Mouse (Mus musculus) heart, embryonic 15.5 days (tissue): ENCODE measurements at regions not wholly inside any gene's neighbourhood (a gene's known extent, or its start where the extent isn't known, plus 50 kb on each side); places are given as distances from the start of the nearest gene placed in this dataset.

Source experiments
- ATAC-seq: fragments of 200-750 bp; cut with Nextera tagmentation; replicated peaks from 2 replicates; pipeline ENCODE4 v1.8.0; 2017; ENCODE audit warnings: low read depth, moderate TSS enrichment; ENCODE audit not compliant: insufficient number of reproducible peaks, insufficient read depth, low FRiP score
- H3K27ac ChIP-seq: fragments of 300-500 bp; sonication (generic); 2 replicates; pipeline ENCODE4 v1.5.1; 2015; ENCODE audit warnings: mild to moderate bottlenecking, inconsistent platforms
- H3K27me3 ChIP-seq: fragments of 300-500 bp; sonication (generic); 2 replicates; pipeline ENCODE4 v1.6.1; 2015; ENCODE audit warnings: inconsistent platforms
- H3K36me3 ChIP-seq: fragments of 300-500 bp; sonication (generic); 2 replicates; pipeline ENCODE4 v1.6.1; 2015; ENCODE audit warnings: mild to moderate bottlenecking, inconsistent platforms
- H3K4me1 ChIP-seq: fragments of 300-500 bp; sonication (generic); replicated peaks from 2 replicates; pipeline ENCODE4 v1.6.1; 2015; ENCODE audit warnings: inconsistent platforms
- H3K4me2 ChIP-seq: fragments of 300-500 bp; sonication (generic); 2 replicates; pipeline ENCODE4 v1.6.1; 2015; ENCODE audit warnings: inconsistent platforms, mild to moderate bottlenecking, moderate library complexity
- H3K4me3 ChIP-seq: fragments of 300-500 bp; sonication (generic); 2 replicates; pipeline ENCODE4 v1.5.1; 2015; ENCODE audit warnings: mild to moderate bottlenecking, inconsistent platforms
- H3K9ac ChIP-seq: fragments of 300-500 bp; sonication (generic); 2 replicates; pipeline ENCODE4 v1.6.1; 2015; ENCODE audit warnings: mild to moderate bottlenecking, inconsistent platforms
- H3K9me3 ChIP-seq: fragments of 300-500 bp; sonication (generic); replicated peaks from 2 replicates; pipeline ENCODE4 v1.6.1; 2016; ENCODE audit warnings: inconsistent platforms
- WGBS: fragments of 180-500 bp; shearing (Covaris S2); methylation state at CpG from one replicate; pipeline ENCODE4 v1.1.7; 2015; ENCODE audit warnings: mixed read lengths; 5-methylcytosine and 5-hydroxymethylcytosine counted together

DNA sequence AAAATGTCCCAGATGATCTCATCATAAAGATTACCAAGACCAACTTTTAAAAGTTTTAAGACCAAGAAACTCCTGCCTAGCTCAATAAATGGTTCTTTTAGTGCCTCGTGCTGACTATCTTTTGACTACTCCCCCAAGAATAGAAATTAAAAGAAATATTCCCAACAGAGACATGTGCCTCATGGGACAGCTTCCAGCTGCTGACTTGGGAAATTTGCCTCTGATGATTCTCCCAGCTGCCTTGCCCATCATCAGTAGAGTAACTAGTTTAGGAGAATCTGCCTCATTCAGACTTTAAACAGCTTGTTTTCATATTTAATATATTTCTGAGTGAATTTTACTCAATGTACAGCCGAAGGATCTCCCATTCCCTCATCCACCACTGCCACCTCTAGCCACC, 168.7 kb upstream of the Ntm start:
- no peaks in the 10 kb centered on the region for H3K4me1 ChIP-seq
- no peak overlapping the region for H3K4me3 ChIP-seq
- no peaks in the 10 kb centered on the region for H3K27me3 ChIP-seq
- no peak overlapping the region for H3K27ac ChIP-seq
- H3K9me3 ChIP-seq = no peaks in the 10 kb centered on the region
- no peaks in the 10 kb centered on the region for H3K36me3 ChIP-seq
- no peak for ATAC-seq
- H3K4me2 ChIP-seq = no peak overlapping the region
- 67% methylated on average over 2 of the region's 2 CpGs for WGBS
- H3K9ac ChIP-seq = no peak overlapping the region

DNA sequence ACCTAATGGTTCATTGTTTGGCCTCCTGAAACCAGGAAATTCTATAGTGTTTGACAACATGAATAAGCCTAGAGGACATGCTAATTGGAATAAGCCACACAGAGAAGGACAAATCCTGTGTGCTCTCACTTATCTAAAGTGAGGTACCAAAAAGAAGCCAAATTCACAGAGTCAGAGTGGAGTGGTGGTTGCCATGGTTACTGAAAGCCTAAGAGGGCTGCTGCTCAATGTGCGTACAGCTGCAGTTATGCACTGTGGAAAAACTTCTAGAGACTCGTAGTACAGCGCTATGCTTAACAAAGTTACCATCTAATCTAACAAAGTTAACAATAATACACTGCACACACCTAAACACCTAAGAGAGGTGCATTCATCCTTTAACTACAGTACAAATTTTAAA, 171.4 kb upstream of the Ntm start:
- no peak overlapping the region for H3K4me3 ChIP-seq
- H3K36me3 ChIP-seq = no peaks in the 10 kb centered on the region
- H3K27ac ChIP-seq = no peak overlapping the region
- H3K27me3 ChIP-seq = peaks cover 4% of the 10 kb centered on the region; the same call in 1 of the 2 replicates
- H3K9ac ChIP-seq = no peak overlapping the region
- peaks cover 16% of the 10 kb centered on the region for H3K4me1 ChIP-seq
- ATAC-seq = no peak
- H3K9me3 ChIP-seq = no peaks in the 10 kb centered on the region
- WGBS = 74% methylated on average over 3 of the region's 3 CpGs
- H3K4me2 ChIP-seq = no peak overlapping the region

DNA sequence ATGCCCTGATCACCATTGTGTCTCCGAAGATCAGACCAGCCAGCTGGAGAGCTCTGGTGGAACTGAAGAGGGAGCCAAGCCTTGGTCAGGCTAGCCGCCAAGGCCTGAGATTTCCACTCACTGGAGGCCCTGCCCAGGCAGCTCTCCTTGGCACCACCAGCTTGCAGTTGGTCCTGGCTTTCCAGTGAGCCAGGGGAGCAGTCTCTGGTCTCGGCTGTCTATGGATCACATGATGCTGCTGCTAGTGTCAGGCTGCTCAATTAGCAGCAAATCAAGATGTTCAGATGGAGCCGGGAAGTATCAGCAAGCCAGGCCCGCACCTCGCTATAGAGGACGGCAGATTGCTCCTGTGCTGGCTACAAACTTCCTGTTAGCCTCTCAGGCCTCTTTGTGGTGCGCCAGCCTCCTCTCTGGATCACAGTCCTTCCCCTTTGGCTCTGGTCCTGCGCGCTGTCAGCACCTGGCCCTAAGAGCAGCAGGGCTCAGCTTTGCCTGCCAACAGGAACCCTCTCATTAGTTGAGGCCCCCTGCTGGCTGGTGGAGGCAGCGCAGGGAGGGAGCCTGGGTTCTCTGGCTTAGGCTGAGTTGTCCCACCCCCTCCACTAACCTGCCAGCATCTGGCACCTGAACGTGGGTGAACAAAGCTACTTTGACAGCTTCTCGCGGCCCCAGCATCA, 174.8 kb upstream of the Ntm start:
- peak overlapping the region; percentile 21 for H3K4me3 ChIP-seq
- peak overlapping the region; percentile 59 for H3K4me2 ChIP-seq
- peak; percentile 91 for ATAC-seq
- peaks cover 4% of the 10 kb centered on the region; the same call in 1 of the 2 replicates for H3K27me3 ChIP-seq
- WGBS = 15% methylated on average over 14 of the region's 14 CpGs
- no peaks in the 10 kb centered on the region for H3K36me3 ChIP-seq
- H3K9ac ChIP-seq = peak overlapping the region; percentile 15; the same call in 1 of the 2 replicates
- H3K27ac ChIP-seq = peak overlapping the region; percentile 90
- H3K9me3 ChIP-seq = no peaks in the 10 kb centered on the region
- H3K4me1 ChIP-seq = peaks cover 27% of the 10 kb centered on the region

DNA sequence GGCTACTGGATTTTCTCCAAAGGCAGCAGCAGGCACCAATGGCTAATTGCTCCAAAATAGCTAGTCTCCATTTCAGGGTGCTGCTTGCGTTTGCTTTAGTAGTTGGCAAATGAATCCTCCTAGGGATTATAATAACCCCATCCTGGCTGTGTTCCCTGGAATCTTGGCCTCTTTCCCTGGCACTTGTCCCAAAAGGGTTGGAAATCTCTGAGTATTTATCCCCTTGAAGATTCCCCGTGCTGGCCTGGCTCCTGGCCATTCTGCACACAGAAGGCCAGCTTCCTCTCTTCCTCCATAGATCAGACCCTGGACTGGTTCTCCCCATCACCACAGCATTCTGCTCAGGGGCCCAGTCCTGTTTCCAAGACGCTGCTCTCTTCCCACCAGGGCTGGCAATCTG, 177.2 kb upstream of the Ntm start:
- H3K9ac ChIP-seq = no peak overlapping the region
- H3K27ac ChIP-seq = peak overlapping the region; percentile 24; the same call in 1 of the 2 replicates
- 5% methylated on average over 3 of the region's 3 CpGs for WGBS
- H3K9me3 ChIP-seq = no peaks in the 10 kb centered on the region
- H3K4me3 ChIP-seq = no peak overlapping the region
- H3K27me3 ChIP-seq = peaks cover 4% of the 10 kb centered on the region; the same call in 1 of the 2 replicates
- no peak overlapping the region for H3K4me2 ChIP-seq
- H3K4me1 ChIP-seq = peaks cover 27% of the 10 kb centered on the region
- no peaks in the 10 kb centered on the region for H3K36me3 ChIP-seq
- peak; percentile 30; the same call in 1 of the 2 replicates for ATAC-seq

DNA sequence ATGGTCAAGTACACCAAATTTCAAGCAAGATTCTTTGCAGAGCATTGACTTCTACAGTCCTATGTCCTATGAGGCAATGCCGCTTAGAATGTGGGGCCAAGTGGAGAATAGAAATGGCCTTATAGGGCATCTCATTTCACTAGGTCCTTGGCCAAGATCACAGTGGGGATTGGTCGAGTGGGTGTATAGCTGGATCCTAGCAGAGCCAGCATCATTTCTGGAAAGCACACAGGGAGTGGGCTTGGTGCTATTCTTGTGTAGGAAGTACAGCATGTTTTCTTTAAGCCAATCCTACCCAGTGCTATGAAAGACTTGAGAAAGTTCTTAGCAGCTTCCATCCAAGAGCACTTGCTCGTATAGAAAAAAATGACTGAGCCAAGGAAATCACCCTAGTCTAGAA, 178.2 kb upstream of the Ntm start:
- WGBS = 91% methylated on average over 3 of the region's 3 CpGs
- H3K4me1 ChIP-seq = peaks cover 27% of the 10 kb centered on the region
- no peak overlapping the region for H3K4me2 ChIP-seq
- no peaks in the 10 kb centered on the region for H3K36me3 ChIP-seq
- peaks cover 4% of the 10 kb centered on the region; the same call in 1 of the 2 replicates for H3K27me3 ChIP-seq
- H3K9me3 ChIP-seq = no peaks in the 10 kb centered on the region
- no peak for ATAC-seq
- H3K9ac ChIP-seq = no peak overlapping the region
- no peak overlapping the region for H3K27ac ChIP-seq
- H3K4me3 ChIP-seq = no peak overlapping the region

DNA sequence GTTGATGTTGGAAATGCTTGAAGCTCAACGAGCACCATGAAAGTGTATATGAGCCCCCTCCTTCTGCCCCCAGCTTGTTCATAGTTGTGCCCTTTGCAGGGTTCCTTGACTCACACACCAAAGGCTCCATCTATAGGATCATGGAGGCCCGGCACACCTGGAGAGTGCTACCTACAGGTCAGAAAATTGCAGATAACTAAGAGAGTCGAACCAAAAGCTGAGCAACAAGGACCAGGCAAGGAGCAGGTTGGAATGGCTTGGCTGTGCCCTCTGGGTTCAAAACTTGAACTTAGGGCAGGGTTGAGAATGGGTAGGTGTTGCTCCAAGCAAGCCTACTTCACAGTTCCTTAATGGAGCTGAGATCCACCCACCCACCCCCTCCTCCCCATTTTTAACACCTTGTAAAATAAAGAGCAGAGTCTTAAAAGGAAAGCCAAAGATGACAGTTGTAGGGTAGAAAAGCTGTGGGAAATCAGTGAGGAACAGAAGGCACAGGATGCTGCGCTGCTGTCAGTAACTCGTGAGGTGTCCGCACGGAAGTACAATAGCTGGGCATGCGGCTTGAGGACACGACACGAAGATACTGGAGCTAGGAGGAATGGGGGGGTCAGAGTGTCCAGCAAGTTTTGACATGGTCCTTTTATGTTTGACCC, 180.0 kb upstream of the Ntm start:
- Histone ChIP-seq H3K9ac (no peak overlapping the region), H3K4me3 (no peak overlapping the region), H3K9me3 (no peaks in the 10 kb centered on the region), H3K27ac (no peak overlapping the region), H3K27me3 (0 out of 2 replicates have a peak, but pooled peaks cover 4% of the 10 kb centered on the region), H3K4me2 (no peak overlapping the region), H3K36me3 (no peaks in the 10 kb centered on the region), H3K4me1 (peaks cover 17% of the 10 kb centered on the region)
- ATAC-seq = no peak
- 87% methylated on average over 10 of the region's 10 CpGs for WGBS

DNA sequence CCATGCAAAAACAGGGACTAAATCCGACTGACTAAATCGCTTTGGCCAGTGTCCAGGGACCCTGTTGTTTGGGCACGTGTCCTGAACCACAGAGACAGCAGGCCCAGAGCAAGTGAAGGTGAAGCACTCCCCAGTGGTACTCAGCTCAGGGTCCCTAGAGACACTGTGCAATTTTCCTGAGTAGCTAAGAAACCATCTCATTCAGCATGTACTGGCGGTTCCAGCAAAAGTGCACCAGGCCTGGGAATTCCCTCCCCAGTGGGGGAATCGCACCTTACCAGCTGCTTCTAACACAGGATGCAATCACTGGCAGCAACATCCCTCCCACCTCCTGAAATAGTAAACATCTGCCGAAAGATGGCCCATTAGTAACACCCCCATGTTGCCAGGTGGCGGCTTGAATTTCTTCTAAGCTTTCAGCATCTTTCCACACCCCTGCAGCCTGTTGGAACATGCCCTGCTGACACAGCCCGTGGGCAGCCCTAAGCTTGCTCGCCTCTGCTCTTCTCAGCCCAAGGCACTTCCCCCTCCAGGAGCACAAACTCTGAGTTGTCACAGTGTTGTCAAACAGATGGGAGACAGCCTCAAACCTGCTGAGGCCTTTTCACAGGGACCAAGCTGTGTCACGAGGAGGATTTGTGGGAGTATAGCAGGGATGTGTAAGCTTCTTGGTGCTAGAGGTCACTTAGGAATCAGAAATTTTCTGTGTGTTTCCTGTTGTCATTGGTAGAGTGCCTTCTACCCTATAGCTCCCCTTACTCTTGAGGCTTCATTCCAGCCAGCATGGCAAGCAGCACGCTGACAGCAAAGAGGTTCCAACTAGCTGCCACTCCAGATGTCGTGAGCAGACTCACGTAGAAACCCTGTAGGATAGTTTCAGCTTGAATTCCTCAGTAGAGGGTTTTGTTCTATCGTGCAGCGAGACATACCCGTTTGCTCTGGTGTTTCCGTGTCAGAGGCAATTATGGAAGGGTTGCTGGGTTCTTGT, 186.8 kb upstream of the Ntm start:
- no peaks in the 10 kb centered on the region for H3K27me3 ChIP-seq
- no peak overlapping the region for H3K27ac ChIP-seq
- H3K4me1 ChIP-seq = peaks cover 14% of the 10 kb centered on the region
- no peak overlapping the region for H3K4me2 ChIP-seq
- no peak overlapping the region for H3K9ac ChIP-seq
- H3K9me3 ChIP-seq = no peaks in the 10 kb centered on the region
- WGBS = 33% methylated on average over 17 of the region's 17 CpGs
- ATAC-seq = no peak
- H3K4me3 ChIP-seq = no peak overlapping the region
- no peaks in the 10 kb centered on the region for H3K36me3 ChIP-seq

DNA sequence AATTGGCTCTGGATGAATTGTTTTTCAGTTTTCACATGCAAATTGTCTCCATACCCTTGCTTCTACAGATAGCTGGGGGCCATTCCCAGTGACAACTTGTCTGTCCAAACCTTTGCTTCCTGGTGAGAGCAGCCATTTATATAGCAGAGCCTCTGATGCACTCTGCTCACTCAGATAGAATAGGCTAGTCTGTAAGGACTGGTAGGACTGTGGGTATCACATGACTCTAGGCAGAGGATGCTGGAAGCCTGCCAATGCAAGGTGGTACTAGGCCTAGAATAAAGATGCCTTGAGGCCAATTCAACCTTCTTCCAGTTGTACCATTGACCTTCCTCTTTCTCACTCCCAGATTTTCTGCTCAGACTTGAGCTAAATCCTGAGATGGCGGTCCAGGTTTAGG, 188.2 kb upstream of the Ntm start:
- Histone ChIP-seq H3K36me3 (no peaks in the 10 kb centered on the region), H3K9ac (no peak overlapping the region), H3K4me2 (no peak overlapping the region), H3K27ac (no peak overlapping the region), H3K4me3 (no peak overlapping the region), H3K27me3 (no peaks in the 10 kb centered on the region), H3K9me3 (no peaks in the 10 kb centered on the region), H3K4me1 (peaks cover 14% of the 10 kb centered on the region)
- WGBS = 100% methylated on average over 1 of the region's 1 CpGs
- no peak for ATAC-seq

DNA sequence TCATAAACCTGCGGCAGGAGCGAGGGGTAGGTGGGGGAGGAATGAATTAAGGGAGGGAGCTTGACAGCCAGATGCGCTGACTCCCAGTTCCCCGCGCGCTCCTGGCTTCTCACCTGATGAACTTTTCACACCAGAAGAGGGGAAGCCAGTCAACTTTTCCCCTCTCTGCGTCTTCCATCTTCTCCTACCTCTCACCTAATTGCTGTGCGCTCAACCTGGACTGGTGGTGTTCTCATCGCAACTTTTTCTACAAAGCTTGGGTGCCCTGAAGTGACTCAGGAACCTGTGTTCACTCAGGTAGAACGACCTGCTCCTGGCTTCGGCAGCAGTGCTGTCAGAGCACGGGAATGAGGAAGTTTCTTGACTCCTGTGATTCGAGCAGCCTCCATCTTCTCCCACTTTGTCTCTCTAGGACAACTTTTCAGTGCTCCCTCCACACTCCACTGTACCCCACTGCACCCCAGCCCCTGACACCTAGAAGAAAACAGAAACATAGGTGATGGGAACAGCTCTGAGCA, 203.4 kb upstream of the Ntm start:
- 76% methylated on average over 13 of the region's 13 CpGs for WGBS
- Histone ChIP-seq H3K36me3 (no peaks in the 10 kb centered on the region), H3K9me3 (no peaks in the 10 kb centered on the region), H3K27ac (no peak overlapping the region), H3K4me1 (no peaks in the 10 kb centered on the region), H3K27me3 (no peaks in the 10 kb centered on the region), H3K4me3 (no peak overlapping the region), H3K4me2 (no peak overlapping the region), H3K9ac (no peak overlapping the region)
- ATAC-seq = no peak

DNA sequence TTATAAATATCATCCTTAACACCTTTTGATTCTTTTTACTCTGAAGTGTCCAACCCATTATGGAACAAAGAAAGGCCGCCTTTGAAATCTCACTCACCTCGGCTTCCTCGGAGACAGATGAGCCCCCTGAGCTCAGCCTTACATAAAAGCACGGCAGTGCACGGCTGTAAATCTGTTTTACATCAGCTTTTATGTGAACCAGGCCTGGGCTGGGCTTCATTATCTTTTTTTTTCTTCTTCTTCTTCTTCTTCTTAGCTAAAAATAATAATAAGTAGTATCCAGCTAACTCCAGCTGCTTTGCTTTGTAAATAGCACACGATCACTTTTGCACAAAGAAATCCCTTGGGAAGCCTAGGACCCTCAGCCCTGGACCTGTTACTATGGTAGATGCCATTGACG, 204.3 kb upstream of the Ntm start:
- H3K4me1 ChIP-seq = no peaks in the 10 kb centered on the region
- no peak for ATAC-seq
- H3K4me3 ChIP-seq = no peak overlapping the region
- H3K36me3 ChIP-seq = no peaks in the 10 kb centered on the region
- no peaks in the 10 kb centered on the region for H3K27me3 ChIP-seq
- no peak overlapping the region for H3K4me2 ChIP-seq
- WGBS = 53% methylated on average over 7 of the region's 7 CpGs
- H3K27ac ChIP-seq = no peak overlapping the region
- H3K9me3 ChIP-seq = no peaks in the 10 kb centered on the region
- H3K9ac ChIP-seq = no peak overlapping the region

DNA sequence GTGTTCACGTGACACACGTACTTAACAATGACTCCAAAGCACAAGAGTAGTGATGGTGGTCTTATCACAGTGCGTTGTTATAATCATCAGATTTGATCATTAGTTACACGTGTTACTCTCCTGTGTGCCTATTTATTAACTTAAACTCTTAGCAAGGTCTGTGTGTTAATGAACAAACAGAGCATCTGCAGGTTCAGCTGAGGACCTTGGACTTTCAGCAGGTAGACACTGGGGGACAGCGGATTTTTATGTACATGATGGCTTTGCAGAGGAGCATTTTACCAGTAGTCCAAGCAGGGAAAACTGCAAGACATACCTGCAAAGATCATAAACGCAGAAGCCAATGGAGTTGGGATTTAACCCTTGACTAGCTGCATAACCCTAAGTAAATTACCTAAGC, 211.7 kb upstream of the Ntm start:
- WGBS = 78% methylated on average over 6 of the region's 6 CpGs
- no peak overlapping the region for H3K4me2 ChIP-seq
- H3K4me1 ChIP-seq = no peaks in the 10 kb centered on the region
- no peak overlapping the region for H3K4me3 ChIP-seq
- no peak overlapping the region for H3K9ac ChIP-seq
- no peak for ATAC-seq
- no peaks in the 10 kb centered on the region for H3K9me3 ChIP-seq
- no peak overlapping the region for H3K27ac ChIP-seq
- H3K27me3 ChIP-seq = no peaks in the 10 kb centered on the region
- H3K36me3 ChIP-seq = no peaks in the 10 kb centered on the region
